Mouse (Mus musculus) kidney, postnatal 14 days (tissue): Measurements from ENCODE around the gene Nlrc5.

ENCODE experiments used
- DNase-seq: peaks from one replicate; pipeline ENCODE4 v3.0.0; 2022; ENCODE audit warnings: mixed read lengths

Nlrc5 gene

DNA sequence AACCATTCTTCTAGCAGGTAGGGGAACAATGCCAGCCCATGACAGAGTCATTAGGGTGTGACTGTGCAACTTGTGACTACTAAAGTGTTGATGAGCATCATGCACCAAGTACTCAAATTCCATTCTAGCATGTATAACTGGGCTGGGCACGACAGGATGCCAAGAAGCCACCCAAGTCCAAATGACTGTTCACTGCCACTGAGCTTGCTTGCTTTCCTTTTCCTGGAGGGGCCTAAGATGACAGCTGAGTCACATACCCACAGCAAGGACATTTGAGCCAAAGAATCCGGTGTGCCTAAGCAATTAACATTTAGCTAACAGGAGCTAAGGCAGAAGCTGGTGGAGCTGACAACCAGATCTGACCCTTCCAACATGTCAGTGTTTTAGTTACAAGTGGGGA lies 137.7 kb downstream of the Nlrc5 start:
- no peak for DNase-seq

DNA sequence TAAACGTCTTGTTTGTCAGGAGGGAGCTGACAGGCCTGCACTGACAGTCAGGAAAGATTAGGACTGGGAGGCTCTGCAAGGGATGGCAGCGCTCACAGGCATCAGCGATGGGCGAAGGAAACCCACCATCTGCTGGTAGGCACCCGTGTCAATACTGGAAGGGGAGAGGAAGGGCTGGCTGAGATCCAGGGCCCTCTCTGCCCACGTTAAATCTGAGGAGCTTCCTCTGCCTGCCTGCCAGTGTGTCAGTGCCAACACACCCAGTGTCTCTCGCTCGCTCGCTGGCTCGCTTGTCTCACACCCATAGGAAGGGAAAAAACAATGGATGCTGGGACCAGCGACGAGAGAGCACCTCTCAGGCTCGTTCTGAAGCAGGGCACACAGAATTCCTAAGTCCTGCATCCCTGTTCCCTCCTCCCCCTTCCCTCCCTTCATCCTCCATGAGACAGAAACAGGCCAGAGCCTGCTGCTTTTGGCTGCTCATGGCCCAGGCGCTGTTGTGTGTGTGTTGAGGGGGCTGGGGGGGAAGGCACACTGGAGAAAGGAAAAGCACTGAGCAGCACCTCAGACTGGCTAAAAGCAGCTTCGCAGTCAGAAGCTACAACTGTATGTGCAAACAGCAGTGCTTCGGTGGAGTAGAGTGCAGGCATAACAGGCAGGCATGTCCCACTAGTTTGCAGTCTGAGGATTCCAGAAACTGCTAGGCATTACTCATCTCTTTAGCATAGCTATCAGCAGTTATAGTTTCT lies 140.2 kb downstream of the Nlrc5 start:
- no peak for DNase-seq

DNA sequence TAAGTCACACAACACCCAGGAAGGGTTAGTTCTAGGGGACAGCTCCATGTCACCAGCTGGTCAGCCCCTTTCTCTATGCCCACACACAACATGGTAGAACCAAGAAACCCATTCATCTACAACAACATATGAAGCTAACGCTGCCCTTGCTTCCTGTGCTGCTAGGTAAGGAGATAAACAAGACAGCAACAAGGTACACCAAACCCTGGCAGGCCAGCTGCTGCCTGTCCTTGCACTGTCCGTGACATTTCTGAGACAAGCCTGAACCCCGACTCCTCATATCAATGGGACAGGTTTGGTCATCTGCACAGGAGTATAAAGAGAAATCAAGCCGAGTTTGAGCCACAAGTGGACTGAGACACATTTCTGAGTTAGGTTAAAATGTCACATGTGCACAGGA lies 141.0 kb downstream of the Nlrc5 start:
- DNase-seq = no peak
